Mouse (Mus musculus) midbrain, embryonic 16.5 days (tissue): ENCODE measurements around the gene Dvl2. TPM values are rescaled to one million over a fixed set of nuclear protein-coding genes. Genes with fewer than 3 reads are reported as not detected.
A peak's percentile ranks its signal among the peaks of the same experiment; 100 is the strongest.

ENCODE experiments used
- ATAC-seq: fragments of 200-750 bp; cut with Nextera tagmentation; 2 replicates; pipeline ENCODE4 v1.8.0; 2017; ENCODE audit warnings: moderate TSS enrichment
- H3K27ac ChIP-seq: fragments of 300-500 bp; sonication (generic); 2 replicates; pipeline ENCODE4 v1.5.1; 2014; ENCODE audit warnings: mild to moderate bottlenecking, low read length, mixed read lengths
- H3K27me3 ChIP-seq: fragments of 300-500 bp; sonication (generic); 2 replicates; pipeline ENCODE4 v1.6.1; 2014; ENCODE audit warnings: low read depth, low read length, mixed read lengths; ENCODE audit not compliant: control insufficient read depth, insufficient read depth
- H3K36me3 ChIP-seq: fragments of 300-500 bp; sonication (generic); 2 replicates; pipeline ENCODE4 v1.6.1; 2014; ENCODE audit warnings: mild to moderate bottlenecking, low read length, moderate library complexity, mixed read lengths; ENCODE audit not compliant: control insufficient read depth, insufficient read depth
- H3K4me1 ChIP-seq: fragments of 300-500 bp; sonication (generic); 2 replicates; pipeline ENCODE4 v1.6.1; 2014; ENCODE audit warnings: mild to moderate bottlenecking, low read length, mixed read lengths; ENCODE audit not compliant: control insufficient read depth, insufficient read depth
- H3K4me2 ChIP-seq: fragments of 300-500 bp; sonication (generic); 2 replicates; pipeline ENCODE4 v1.6.1; 2014; ENCODE audit warnings: mild to moderate bottlenecking, low read length, mixed read lengths
- H3K4me3 ChIP-seq: fragments of 300-500 bp; sonication (generic); 2 replicates; pipeline ENCODE4 v1.5.1; 2014; ENCODE audit warnings: low read depth, mild to moderate bottlenecking, low read length, moderate library complexity, mixed read lengths
- H3K9ac ChIP-seq: fragments of 300-500 bp; sonication (generic); 2 replicates; pipeline ENCODE4 v1.6.1; 2014; ENCODE audit warnings: low read depth, low read length, mixed read lengths
- H3K9me3 ChIP-seq: fragments of 300-500 bp; sonication (generic); replicated peaks from 2 replicates; pipeline ENCODE4 v1.6.1; 2014; ENCODE audit warnings: mild to moderate bottlenecking, low read length, mixed read lengths; ENCODE audit not compliant: control insufficient read depth, poor library complexity, severe bottlenecking
- WGBS: fragments of 180-500 bp; shearing (Covaris S2); extraction: QIAGEN DNeasy Blood & Tissue Kit; methylation state at CpG from one replicate; pipeline ENCODE4 v1.1.7; 2014; 5-methylcytosine and 5-hydroxymethylcytosine counted together
- polyA plus RNA-seq: library from polyadenylated mRNA; unstranded; fragments of >200 nt; fragmentation: Nextera tagmentation; extraction: Ambion mirVana; gene quantifications from 2 replicates; pipeline ENCODE4 v1.2.1, GENCODE M21; 2015

The Dvl2 gene
- polyA plus RNA-seq, 1 experiment from 2014 or later, result 21.9 TPM

DNA sequence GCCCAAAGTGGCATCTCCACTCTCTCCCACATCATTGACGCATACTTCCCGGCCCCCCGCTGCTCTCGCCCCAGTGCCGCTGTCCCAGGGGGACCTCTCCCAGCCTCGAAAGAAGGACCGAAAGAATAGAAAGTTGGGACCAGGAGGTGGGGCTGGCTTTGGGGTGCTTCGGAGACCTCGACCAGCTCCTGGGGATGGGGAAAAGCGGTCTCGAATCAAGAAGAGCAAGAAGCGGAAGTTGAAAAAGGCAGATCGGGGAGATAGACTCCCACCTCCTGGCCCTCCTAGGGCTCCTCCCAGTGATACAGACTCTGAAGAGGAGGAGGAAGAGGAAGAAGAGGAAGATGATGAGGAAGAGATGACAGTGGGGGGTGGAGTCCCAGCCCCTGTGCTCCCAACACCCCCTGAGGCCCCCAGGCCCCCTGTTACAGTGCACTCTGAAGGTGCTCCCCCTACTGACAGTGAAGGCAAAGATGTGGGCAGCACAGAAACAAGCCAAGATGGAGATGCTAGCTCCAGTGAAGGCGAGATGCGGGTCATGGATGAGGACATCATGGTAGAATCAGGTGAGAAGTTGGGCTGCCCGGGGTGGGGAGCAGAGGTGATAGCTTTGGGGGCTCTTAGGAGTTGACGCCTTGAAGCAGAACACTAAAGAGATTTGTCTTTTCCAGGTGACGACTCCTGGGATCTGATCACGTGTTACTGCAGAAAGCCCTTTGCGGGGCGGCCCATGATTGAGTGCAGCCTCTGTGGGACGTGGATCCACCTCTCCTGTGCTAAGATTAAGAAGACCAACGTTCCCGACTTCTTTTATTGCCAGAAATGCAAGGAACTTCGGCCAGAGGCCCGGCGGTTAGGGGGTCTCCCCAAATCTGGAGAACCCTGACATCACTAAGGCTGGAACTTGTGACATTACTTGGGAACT is 1.6 kb upstream of the Dvl2 start:
- Histone ChIP-seq H3K4me2 (no peak overlapping the region), H3K36me3 (peaks cover 7% of the 10 kb centered on the region), H3K9ac (no peak overlapping the region), H3K4me3 (no peak overlapping the region), H3K27ac (no peak overlapping the region), H3K4me1 (peaks cover 44% of the 10 kb centered on the region), H3K9me3 (no peaks in the 10 kb centered on the region), H3K27me3 (no peaks in the 10 kb centered on the region)
- ATAC-seq, result no peak
- WGBS, result 91% methylated on average over 27 of the region's 27 CpGs

DNA sequence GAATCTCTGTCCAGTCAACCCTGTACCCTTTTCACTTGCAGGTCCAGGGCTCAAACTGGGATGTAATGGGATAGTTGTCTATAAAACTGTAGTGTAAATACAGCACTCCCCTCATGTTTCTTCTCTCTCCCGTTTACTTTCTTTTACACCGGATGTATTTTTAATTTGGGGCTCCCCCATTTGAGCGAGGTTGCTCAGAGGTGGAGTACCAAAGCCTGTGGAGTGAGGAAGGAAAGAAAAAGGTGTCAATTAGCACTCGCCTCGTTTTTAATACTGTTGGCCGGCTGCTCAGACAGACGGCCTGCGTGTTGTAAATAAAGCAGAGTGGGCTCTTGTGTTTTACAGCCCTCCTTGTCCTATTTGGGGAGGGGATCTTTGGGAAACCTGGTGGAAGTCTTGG is 729 bp upstream of the Dvl2 start:
- Histone ChIP-seq H3K27me3 (no peaks in the 10 kb centered on the region), H3K36me3 (peaks cover 7% of the 10 kb centered on the region), H3K4me2 (no peak overlapping the region), H3K4me1 (peaks cover 44% of the 10 kb centered on the region), H3K4me3 (no peak overlapping the region; the same call in 1 of the 2 replicates), H3K9ac (no peak overlapping the region), H3K27ac (peak overlapping the region; percentile 98), H3K9me3 (no peaks in the 10 kb centered on the region)
- 87% methylated on average over 8 of the region's 8 CpGs for WGBS
- no peak for ATAC-seq

DNA sequence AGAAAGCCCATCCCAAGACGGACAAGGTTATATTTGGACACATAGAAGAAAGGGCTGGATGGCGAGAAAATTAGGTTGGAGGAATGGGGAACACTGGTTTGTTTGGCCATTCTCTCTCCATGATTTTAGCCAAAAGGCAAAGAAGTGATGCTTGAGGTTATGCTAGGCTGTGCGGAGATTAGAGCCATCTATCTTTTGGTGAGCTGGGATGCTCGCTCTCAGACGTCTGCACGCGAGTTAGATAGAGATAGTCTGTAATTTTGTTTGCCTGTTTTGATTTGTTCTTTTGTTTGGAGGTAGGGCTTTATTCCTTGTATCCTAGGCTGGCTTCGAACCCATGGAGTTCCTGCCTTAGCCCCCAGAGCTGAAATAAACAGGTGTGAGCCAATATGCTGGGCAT is 764 bp downstream of the Dvl2 start:
- 13% methylated on average over 8 of the region's 8 CpGs for WGBS
- H3K4me2 ChIP-seq, result peak overlapping the region; percentile 99
- peaks cover 42% of the 10 kb centered on the region for H3K4me1 ChIP-seq
- H3K27me3 ChIP-seq, result no peaks in the 10 kb centered on the region
- peaks cover 12% of the 10 kb centered on the region for H3K36me3 ChIP-seq
- no peaks in the 10 kb centered on the region for H3K9me3 ChIP-seq
- ATAC-seq, result no peak
- peak overlapping the region; percentile 90 for H3K9ac ChIP-seq
- peak overlapping the region; percentile 98 for H3K27ac ChIP-seq
- H3K4me3 ChIP-seq, result peak overlapping the region; percentile 89

DNA sequence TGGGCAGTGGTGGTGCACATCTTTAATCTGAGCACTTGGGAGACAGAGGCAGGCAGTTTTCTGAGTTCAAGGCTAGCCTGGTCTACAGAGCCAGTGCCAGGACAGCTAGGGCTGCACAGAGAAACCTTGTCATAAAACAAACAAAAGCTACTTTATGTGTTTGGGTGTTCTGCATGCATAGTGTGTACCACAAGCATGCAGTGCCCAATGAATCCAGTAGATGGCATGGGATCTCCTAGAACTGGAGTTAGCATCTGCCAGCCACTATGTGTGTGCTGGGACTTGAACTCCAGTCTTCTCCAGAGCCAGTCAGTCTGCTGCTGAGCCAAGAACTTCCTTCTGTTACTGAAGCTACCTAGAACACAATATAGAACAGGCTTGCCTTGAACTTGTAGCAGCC is 1.5 kb downstream of the Dvl2 start:
- Histone ChIP-seq H3K4me2 (peak overlapping the region; percentile 99), H3K4me3 (peak overlapping the region; percentile 89), H3K4me1 (peaks cover 42% of the 10 kb centered on the region), H3K9ac (no peak overlapping the region), H3K36me3 (peaks cover 18% of the 10 kb centered on the region), H3K27ac (no peak overlapping the region), H3K9me3 (no peaks in the 10 kb centered on the region), H3K27me3 (no peaks in the 10 kb centered on the region)
- ATAC-seq, result no peak

DNA sequence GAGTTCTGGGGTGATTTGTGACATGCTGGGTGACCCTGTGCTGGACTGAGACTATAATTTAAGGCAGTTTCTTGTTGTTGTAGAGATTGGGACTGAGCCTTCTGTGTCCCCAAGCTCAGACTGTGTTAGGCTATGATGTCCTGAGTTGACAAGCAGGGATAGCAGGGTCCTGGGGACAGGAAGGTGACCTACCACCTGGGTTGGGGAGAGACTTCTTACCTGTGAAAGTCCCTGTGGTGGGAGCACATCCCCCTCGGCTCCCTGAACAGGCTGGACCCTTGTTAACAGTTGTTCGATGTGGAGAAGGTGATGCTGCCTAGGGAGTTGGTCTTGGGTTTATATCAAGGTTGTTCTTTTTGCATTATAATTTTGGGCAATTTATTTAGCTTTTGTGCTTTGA is 2.1 kb downstream of the Dvl2 start:
- Histone ChIP-seq H3K27ac (no peak overlapping the region), H3K36me3 (peaks cover 24% of the 10 kb centered on the region), H3K4me3 (peak overlapping the region; percentile 89; the same call in 1 of the 2 replicates), H3K4me1 (peaks cover 41% of the 10 kb centered on the region), H3K9me3 (no peaks in the 10 kb centered on the region), H3K9ac (peak overlapping the region; percentile 2; the same call in 1 of the 2 replicates), H3K4me2 (peak overlapping the region; percentile 99), H3K27me3 (no peaks in the 10 kb centered on the region)
- 95% methylated on average over 2 of the region's 2 CpGs for WGBS
- ATAC-seq, result no peak

DNA sequence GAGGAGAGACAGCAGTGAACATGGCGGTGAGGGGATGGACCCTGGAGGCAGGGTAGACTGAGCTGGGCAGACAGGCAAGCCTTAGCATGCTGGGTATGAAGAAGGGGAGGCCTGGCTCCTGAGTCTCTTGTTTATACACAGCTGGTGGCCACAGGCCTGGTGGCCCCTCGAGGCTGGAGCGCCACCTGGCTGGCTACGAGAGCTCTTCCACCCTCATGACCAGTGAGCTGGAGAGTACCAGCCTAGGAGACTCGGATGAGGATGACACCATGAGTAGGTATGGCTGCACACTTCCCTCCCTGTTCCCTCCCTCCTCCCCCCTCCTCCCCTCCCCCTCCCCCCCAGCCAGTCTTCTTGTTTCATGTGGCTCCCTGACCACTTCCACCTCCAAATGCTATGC is 5.1 kb downstream of the Dvl2 start:
- WGBS, result 53% methylated on average over 5 of the region's 5 CpGs
- no peaks in the 10 kb centered on the region for H3K9me3 ChIP-seq
- ATAC-seq, result no peak
- no peak overlapping the region for H3K4me3 ChIP-seq
- no peak overlapping the region for H3K4me2 ChIP-seq
- H3K4me1 ChIP-seq, result peaks cover 30% of the 10 kb centered on the region
- H3K27me3 ChIP-seq, result no peaks in the 10 kb centered on the region
- H3K9ac ChIP-seq, result no peak overlapping the region
- H3K36me3 ChIP-seq, result peaks cover 46% of the 10 kb centered on the region
- H3K27ac ChIP-seq, result no peak overlapping the region

DNA sequence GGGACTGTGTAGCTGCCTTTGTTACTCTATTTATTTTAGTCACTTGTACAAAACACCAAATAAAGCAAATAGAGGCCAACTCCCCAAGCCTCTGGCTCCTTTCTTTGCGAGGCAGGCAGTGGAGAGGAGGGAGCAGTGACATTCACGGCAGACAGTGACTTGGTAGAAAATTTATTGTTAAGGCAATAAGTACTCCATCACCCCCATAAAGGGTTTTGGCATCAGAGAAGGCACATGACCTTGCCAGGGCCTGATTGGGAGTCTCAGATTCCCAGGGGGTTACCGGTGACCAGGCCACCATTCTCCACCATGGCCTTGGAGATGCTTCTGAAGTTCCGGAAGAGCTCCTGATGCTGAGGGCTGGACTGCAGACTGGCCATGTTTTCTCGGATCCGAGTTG is 9.6 kb downstream of the Dvl2 start:
- no peaks in the 10 kb centered on the region for H3K27me3 ChIP-seq
- H3K4me1 ChIP-seq, result peaks cover 8% of the 10 kb centered on the region
- no peak overlapping the region for H3K4me3 ChIP-seq
- no peak for ATAC-seq
- no peak overlapping the region for H3K9ac ChIP-seq
- no peak overlapping the region for H3K4me2 ChIP-seq
- peaks cover 63% of the 10 kb centered on the region for H3K36me3 ChIP-seq
- WGBS, result 92% methylated on average over 6 of the region's 6 CpGs
- no peak overlapping the region for H3K27ac ChIP-seq
- H3K9me3 ChIP-seq, result no peaks in the 10 kb centered on the region

DNA sequence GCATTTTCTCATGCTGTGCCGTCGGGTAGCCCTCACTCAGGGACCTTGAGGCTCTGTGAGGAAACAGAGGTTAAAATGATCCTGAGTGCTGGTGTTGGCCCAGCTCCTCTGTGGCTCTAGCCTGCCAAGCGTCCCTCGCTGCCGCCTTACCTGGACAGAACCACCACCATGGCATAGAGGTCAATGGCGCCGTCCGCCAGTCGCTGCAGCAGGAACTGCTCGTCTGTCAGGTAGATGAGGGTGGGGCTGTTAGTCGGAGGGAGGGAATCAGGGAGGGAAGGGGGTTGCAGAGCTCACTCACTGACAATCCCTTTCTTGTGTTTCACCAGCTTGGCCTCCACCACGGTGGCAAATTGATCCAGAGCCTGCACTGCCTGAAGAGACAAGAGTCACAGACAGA is 10.2 kb downstream of the Dvl2 start:
- Histone ChIP-seq H3K36me3 (peaks cover 63% of the 10 kb centered on the region), H3K4me1 (peaks cover 8% of the 10 kb centered on the region), H3K9ac (no peak overlapping the region), H3K27ac (no peak overlapping the region), H3K4me3 (no peak overlapping the region), H3K4me2 (no peak overlapping the region), H3K27me3 (no peaks in the 10 kb centered on the region), H3K9me3 (no peaks in the 10 kb centered on the region)
- no peak for ATAC-seq
- WGBS, result 90% methylated on average over 12 of the region's 12 CpGs

DNA sequence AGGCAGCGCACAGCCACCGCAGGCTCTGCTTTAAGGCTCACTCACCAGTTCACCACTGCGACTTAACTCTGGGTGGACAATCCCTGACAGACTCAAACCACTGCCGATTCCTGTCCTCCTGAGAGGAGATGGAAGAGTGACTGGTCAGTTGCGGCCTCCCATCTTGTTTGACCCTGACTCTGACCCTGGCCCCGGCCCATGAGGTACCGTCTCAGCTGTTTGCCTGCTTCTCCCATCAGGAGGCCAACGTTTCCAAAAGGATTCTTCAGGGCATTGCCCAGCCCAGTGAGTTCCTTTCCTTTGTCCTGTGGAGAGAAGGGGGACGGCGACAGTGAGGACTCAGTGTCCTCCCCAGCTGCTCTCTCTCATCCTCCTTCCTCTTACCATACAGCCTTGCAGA is 10.6 kb downstream of the Dvl2 start:
- Histone ChIP-seq H3K4me3 (no peak overlapping the region), H3K4me1 (peaks cover 10% of the 10 kb centered on the region), H3K9me3 (no peaks in the 10 kb centered on the region), H3K27me3 (no peaks in the 10 kb centered on the region), H3K4me2 (no peak overlapping the region), H3K27ac (no peak overlapping the region), H3K36me3 (peaks cover 60% of the 10 kb centered on the region), H3K9ac (no peak overlapping the region)
- WGBS, result 76% methylated on average over 10 of the region's 10 CpGs
- ATAC-seq, result no peak
